Mouse (Mus musculus) cerebellum, adult 2 months (tissue): Measurements from ENCODE around the gene Aicda.

Experiments used
- CTCF ChIP-seq: fragments of 200-500 bp; IDR thresholded peaks from 2 replicates; pipeline ENCODE4 v1.5.1; 2011; ENCODE audit warnings: low read depth, mild to moderate bottlenecking, control low read depth, low read length, moderate library complexity, borderline replicate concordance; ENCODE audit not compliant: insufficient read depth
- POLR2A ChIP-seq: fragments of 200-500 bp; IDR thresholded peaks from 2 replicates; pipeline ENCODE4 v1.6.1; 2011; ENCODE audit warnings: low read length, control low read depth, borderline replicate concordance; ENCODE audit not compliant: insufficient read depth

DNA sequence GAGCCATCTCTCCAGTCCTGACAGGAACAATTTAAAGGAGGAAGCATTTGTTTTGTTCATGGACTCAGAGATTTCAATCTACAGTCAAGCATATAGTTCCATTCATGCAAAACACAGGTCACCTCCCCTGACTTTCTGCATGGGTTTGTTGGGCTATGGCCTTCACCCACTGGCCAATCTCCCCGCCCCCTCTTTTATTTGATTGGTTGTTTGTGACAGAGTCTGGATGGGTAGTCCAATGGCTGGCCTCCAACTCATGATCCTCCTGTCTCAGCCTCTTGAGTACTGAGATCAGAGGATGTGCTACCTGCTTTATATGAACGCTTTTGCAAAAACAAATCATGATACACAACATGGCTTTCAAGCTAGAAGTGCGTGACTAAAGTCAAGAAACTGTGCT, 23.4 kb downstream of the Aicda start:
- no peak for TF ChIP-seq CTCF
- no peak for TF ChIP-seq POLR2A
